Mouse (Mus musculus): ENCODE results near the gene Lamtor3. TPM values are rescaled to one million over a fixed set of nuclear protein-coding genes. Genes with fewer than 3 reads are reported as not detected.
"Not testable (repeated sequence)": the region's sequence is repeated elsewhere in the genome, so short reads cannot be mapped to it uniquely, and the experiment has no call there.

Lamtor3 gene
- total RNA-seq, 2 experiments from 2014 or later, result 48.5 to 55.8 TPM

- DNase-seq, result no peak
Measured at GRCm38 (mm10) chr3:137961736-137962385, 43.6 kb downstream of the Lamtor3 start.

GRCm38 (mm10) chr3:137963508-137963907, 45.2 kb downstream of the Lamtor3 start:
- DNase-seq, result no peak

GRCm38 (mm10) chr3:137964014-137964413, 45.7 kb downstream of the Lamtor3 start:
- not testable (repeated sequence) for DNase-seq

- DNase-seq, result no peak
Measured at GRCm38 (mm10) chr3:137968105-137968819, 50.0 kb downstream of the Lamtor3 start.

GRCm38 (mm10) chr3:137968820-137969486, 50.6 kb downstream of the Lamtor3 start:
- DNase-seq, result no peak

GRCm38 (mm10) chr3:137969951-137970350, 51.6 kb downstream of the Lamtor3 start:
- DNase-seq, result no peak

GRCm38 (mm10) chr3:137972224-137972623, 53.9 kb downstream of the Lamtor3 start:
- no peak for DNase-seq

GRCm38 (mm10) chr3:137972989-137973388, 54.7 kb downstream of the Lamtor3 start:
- DNase-seq, result no peak

GRCm38 (mm10) chr3:137974306-137974705, 56.0 kb downstream of the Lamtor3 start:
- no peak for DNase-seq

GRCm38 (mm10) chr3:137975435-137975834, 57.1 kb downstream of the Lamtor3 start:
- DNase-seq, result no peak

GRCm38 (mm10) chr3:137975856-137976423, 57.6 kb downstream of the Lamtor3 start:
- DNase-seq, result no peak

GRCm38 (mm10) chr3:137976943-137977628, 58.8 kb downstream of the Lamtor3 start:
- no peak for DNase-seq

GRCm38 (mm10) chr3:137977629-137978041, 59.3 kb downstream of the Lamtor3 start:
- DNase-seq, result no peak

- DNase-seq, result no peak
Measured at GRCm38 (mm10) chr3:137978233-137978632, 59.9 kb downstream of the Lamtor3 start.

Other genes with a start within 250 kb of the Lamtor3 start
- gene Gm21962, start 247.0 kb upstream of the Lamtor3 start, total RNA-seq (2021), result not detected
- 10 to 100 TPM; 73.1 to 80.4 TPM for gene H2afz, start 54.0 kb upstream of the Lamtor3 start, total RNA-seq (2021)
- 1 to 10 TPM; 6.1 to 7.8 TPM for gene Dnajb14, start 50.8 kb upstream of the Lamtor3 start, total RNA-seq (2021)
- gene Dapp1, start 63.0 kb downstream of the Lamtor3 start, total RNA-seq (2021), result 1 to 10 TPM in 1 of 2 experiments, under 1 TPM in 1; 0.84 to 1.3 TPM
- gene 1110002E22Rik, start 146.5 kb downstream of the Lamtor3 start, total RNA-seq (2021), result 100 to 1,000 TPM; 158 to 162 TPM
- 1 to 10 TPM; 1.2 to 2.0 TPM for gene Gm5105, start 148.9 kb downstream of the Lamtor3 start, total RNA-seq (2021)
- gene Trmt10a, start 224.9 kb downstream of the Lamtor3 start, total RNA-seq (2021), result 1 to 10 TPM; 1.5 to 1.8 TPM
- 1 to 10 TPM; 1.8 TPM for gene Mttp, start 226.5 kb downstream of the Lamtor3 start, total RNA-seq (2021)